Mouse (Mus musculus): ENCODE measurements around the gene Mrgprh. TPM values are rescaled to one million over a fixed set of nuclear protein-coding genes. Genes with fewer than 3 reads are reported as not detected.

Gene Mrgprh
- polyA plus RNA-seq, 1 experiment from 2014 or later: 0.06 TPM

DNA sequence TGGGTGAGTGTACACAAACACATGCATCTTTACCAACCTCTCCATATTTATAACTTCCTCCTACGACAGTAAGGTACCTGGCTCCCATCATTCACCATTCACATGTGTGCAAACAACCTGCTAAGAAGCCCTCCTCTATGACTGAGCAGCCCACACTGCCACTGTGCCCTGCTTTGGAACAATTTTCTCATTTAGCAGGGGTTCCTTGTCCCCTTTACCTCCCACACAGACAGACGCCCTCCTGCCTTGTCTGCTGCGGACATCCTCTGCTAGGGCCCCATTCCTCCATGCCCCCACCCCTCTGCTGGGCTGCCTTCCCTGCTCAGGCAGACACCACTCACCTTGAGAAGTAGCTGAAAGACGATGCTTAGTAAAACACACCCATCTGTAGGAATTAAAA, 28.1 kb upstream of the Mrgprh start:
- H3K27me3 ChIP-seq (replicated peaks): no peaks in the 10 kb centered on the region
- no peaks in the 10 kb centered on the region for H3K36me3 ChIP-seq
- H3K4me1 ChIP-seq: peaks cover 6% of the 10 kb centered on the region; the same call in 1 of the 2 replicates
- H3K27ac ChIP-seq: no peak overlapping the region
- WGBS: 53% methylated on average over 4 of the region's 4 CpGs
- ATAC-seq (ENCODE audit: insufficient read depth, low FRiP score, low read depth): no peak
- no peak overlapping the region for H3K4me3 ChIP-seq (replicated peaks)
- no peak overlapping the region for H3K4me2 ChIP-seq
- H3K9ac ChIP-seq: no peak overlapping the region
- H3K9me3 ChIP-seq: no peaks in the 10 kb centered on the region

DNA sequence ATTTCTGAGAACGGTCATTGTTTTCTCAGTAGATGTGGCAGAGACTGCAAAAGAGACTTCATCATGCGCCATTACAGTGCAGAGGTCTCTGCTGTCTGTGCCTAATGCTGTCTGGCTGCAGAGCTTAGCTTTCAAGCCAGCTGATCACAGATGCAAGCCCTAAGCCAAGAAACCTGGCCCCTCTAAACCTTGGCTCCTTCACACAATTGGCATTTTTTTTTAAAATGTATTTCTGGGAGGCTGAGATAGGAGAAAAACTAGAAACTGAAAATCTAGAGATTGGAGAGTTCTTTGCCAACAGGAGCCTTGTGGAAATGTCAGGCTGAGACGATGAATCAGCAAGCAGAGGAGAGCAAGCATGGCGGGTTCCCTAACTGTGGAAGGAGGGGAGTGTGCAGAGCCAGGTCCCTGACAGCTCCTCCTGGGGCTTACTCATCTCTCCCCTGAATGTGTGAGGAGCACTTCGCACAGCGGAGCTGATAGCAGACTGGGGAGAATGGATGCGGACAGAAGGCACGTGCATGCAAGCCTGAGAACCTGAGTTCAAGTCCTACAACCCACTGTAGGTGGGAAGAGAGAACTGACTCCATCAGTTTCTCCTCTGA, 26.0 kb upstream of the Mrgprh start:
- 77% methylated on average over 8 of the region's 8 CpGs for WGBS
- Histone ChIP-seq H3K36me3 (no peaks in the 10 kb centered on the region), H3K4me3 (replicated peaks) (no peak overlapping the region), H3K4me1 (peaks cover 6% of the 10 kb centered on the region; the same call in 1 of the 2 replicates), H3K27ac (no peak overlapping the region), H3K9me3 (no peaks in the 10 kb centered on the region), H3K4me2 (no peak overlapping the region), H3K9ac (no peak overlapping the region), H3K27me3 (replicated peaks) (no peaks in the 10 kb centered on the region)
- no peak for ATAC-seq (ENCODE audit: insufficient read depth, low FRiP score, low read depth)

- H3K4me3 ChIP-seq (replicated peaks): no peak overlapping the region
- no peaks in the 10 kb centered on the region for H3K36me3 ChIP-seq
- no peaks in the 10 kb centered on the region for H3K27me3 ChIP-seq (replicated peaks)
- H3K9ac ChIP-seq: no peak overlapping the region
- no peaks in the 10 kb centered on the region for H3K4me1 ChIP-seq
- WGBS: 78% methylated on average over 11 of the region's 11 CpGs
- H3K27ac ChIP-seq: no peak overlapping the region
- no peak overlapping the region for H3K4me2 ChIP-seq
- H3K9me3 ChIP-seq: no peaks in the 10 kb centered on the region
- ATAC-seq (ENCODE audit: insufficient read depth, low FRiP score, low read depth): no peak
Observed at GRCm38 (mm10) chr17:12851689-12852088, 24.1 kb upstream of the Mrgprh start.

GRCm38 (mm10) chr17:12853821-12854220, 22.0 kb upstream of the Mrgprh start:
- Histone ChIP-seq H3K9me3 (no peaks in the 10 kb centered on the region), H3K9ac (no peak overlapping the region), H3K36me3 (no peaks in the 10 kb centered on the region), H3K27ac (no peak overlapping the region), H3K27me3 (replicated peaks) (no peaks in the 10 kb centered on the region), H3K4me1 (no peaks in the 10 kb centered on the region), H3K4me2 (no peak overlapping the region), H3K4me3 (replicated peaks) (no peak overlapping the region)
- 84% methylated on average over 2 of the region's 2 CpGs for WGBS
- no peak for ATAC-seq (ENCODE audit: insufficient read depth, low FRiP score, low read depth)

GRCm38 (mm10) chr17:12854386-12854785, 21.4 kb upstream of the Mrgprh start:
- H3K4me1 ChIP-seq: no peaks in the 10 kb centered on the region

GRCm38 (mm10) chr17:12857395-12857794, 18.4 kb upstream of the Mrgprh start:
- Histone ChIP-seq H3K27ac (no peak overlapping the region), H3K9ac (no peak overlapping the region), H3K4me2 (no peak overlapping the region), H3K9me3 (no peaks in the 10 kb centered on the region), H3K36me3 (no peaks in the 10 kb centered on the region), H3K4me1 (no peaks in the 10 kb centered on the region), H3K4me3 (replicated peaks) (no peak overlapping the region), H3K27me3 (replicated peaks) (no peaks in the 10 kb centered on the region)
- no peak for ATAC-seq (ENCODE audit: insufficient read depth, low FRiP score, low read depth)
- 28% methylated on average over 3 of the region's 3 CpGs for WGBS

More at GRCm38 (mm10) chr17:12854386-12854785, 21.4 kb upstream of the Mrgprh start:
- no peak overlapping the region for H3K4me3 ChIP-seq (replicated peaks)
- no peak overlapping the region for H3K4me2 ChIP-seq
- 90% methylated on average over 11 of the region's 11 CpGs for WGBS
- H3K27me3 ChIP-seq (replicated peaks): no peaks in the 10 kb centered on the region
- H3K9ac ChIP-seq: no peak overlapping the region
- H3K9me3 ChIP-seq: no peaks in the 10 kb centered on the region
- ATAC-seq (ENCODE audit: insufficient read depth, low FRiP score, low read depth): no peak
- H3K27ac ChIP-seq: no peak overlapping the region
- no peaks in the 10 kb centered on the region for H3K36me3 ChIP-seq

GRCm38 (mm10) chr17:12858072-12858471, 17.8 kb upstream of the Mrgprh start:
- no peaks in the 10 kb centered on the region for H3K9me3 ChIP-seq
- H3K27me3 ChIP-seq (replicated peaks): no peaks in the 10 kb centered on the region
- H3K36me3 ChIP-seq: no peaks in the 10 kb centered on the region
- 47% methylated on average over 4 of the region's 4 CpGs for WGBS
- H3K4me1 ChIP-seq: no peaks in the 10 kb centered on the region
- ATAC-seq (ENCODE audit: insufficient read depth, low FRiP score, low read depth): no peak
- H3K4me3 ChIP-seq (replicated peaks): no peak overlapping the region
- H3K9ac ChIP-seq: no peak overlapping the region
- H3K4me2 ChIP-seq: no peak overlapping the region
- no peak overlapping the region for H3K27ac ChIP-seq

DNA sequence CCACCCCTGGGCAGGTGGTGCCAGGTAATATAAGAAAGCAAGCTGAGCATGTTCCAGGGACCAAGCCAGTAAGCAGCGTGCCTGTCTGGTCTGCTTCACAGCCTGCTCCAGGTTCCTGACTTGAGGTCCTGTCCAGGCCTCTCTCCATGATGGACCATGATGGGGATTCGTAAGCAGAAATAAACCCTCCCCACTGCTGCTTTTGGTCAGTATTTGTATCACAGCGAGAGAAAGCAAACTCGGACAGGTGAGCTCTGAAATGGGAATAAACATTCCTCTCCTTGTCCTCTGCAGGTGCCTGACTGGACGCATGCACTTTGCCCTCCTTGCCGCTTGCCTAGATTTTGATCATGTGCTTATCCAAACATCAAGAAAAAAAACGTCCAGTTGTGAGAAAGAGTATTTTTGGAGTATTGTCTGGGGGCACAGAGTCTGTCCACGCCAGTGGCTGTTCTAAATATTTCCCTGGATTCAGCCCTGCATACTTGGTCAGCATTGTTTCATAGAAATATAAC, 16.8 kb upstream of the Mrgprh start:
- no peak overlapping the region for H3K4me3 ChIP-seq (replicated peaks)
- no peaks in the 10 kb centered on the region for H3K9me3 ChIP-seq
- ATAC-seq (ENCODE audit: insufficient read depth, low FRiP score, low read depth): no peak
- no peak overlapping the region for H3K4me2 ChIP-seq
- 60% methylated on average over 8 of the region's 8 CpGs for WGBS
- H3K4me1 ChIP-seq: no peaks in the 10 kb centered on the region
- no peak overlapping the region for H3K27ac ChIP-seq
- no peak overlapping the region for H3K9ac ChIP-seq
- H3K36me3 ChIP-seq: no peaks in the 10 kb centered on the region
- H3K27me3 ChIP-seq (replicated peaks): no peaks in the 10 kb centered on the region

- Histone ChIP-seq H3K4me2 (no peak overlapping the region), H3K4me1 (0 out of 2 replicates have a peak, but pooled peaks cover 8% of the 10 kb centered on the region), H3K9ac (no peak overlapping the region), H3K36me3 (no peaks in the 10 kb centered on the region), H3K27ac (no peak overlapping the region), H3K9me3 (no peaks in the 10 kb centered on the region), H3K4me3 (replicated peaks) (no peak overlapping the region), H3K27me3 (replicated peaks) (no peaks in the 10 kb centered on the region)
- ATAC-seq (ENCODE audit: insufficient read depth, low FRiP score, low read depth): no peak
Observed at GRCm38 (mm10) chr17:12864111-12864510, 11.7 kb upstream of the Mrgprh start.

DNA sequence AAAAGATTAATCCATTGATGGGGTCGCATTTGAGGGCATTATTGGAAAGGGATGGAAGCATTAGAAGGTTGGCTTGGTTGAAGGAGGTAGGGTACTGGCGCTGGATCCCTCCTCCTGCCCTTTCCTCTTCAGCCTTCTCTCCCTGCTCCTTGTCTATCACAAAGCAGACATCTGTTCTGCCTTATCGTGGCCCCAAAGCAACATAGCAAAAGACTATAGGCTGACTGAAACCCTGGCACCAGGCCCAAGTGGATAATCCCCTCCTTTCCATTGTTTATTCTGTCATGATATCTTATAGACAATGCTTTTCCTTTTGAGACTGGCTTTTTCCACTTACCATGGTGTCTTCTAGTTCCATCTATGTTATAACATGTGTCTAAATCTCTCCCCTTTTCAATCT, 10.4 kb upstream of the Mrgprh start:
- Histone ChIP-seq H3K4me2 (no peak overlapping the region), H3K4me3 (replicated peaks) (no peak overlapping the region), H3K27ac (no peak overlapping the region), H3K36me3 (no peaks in the 10 kb centered on the region), H3K9me3 (no peaks in the 10 kb centered on the region), H3K27me3 (replicated peaks) (no peaks in the 10 kb centered on the region), H3K9ac (no peak overlapping the region), H3K4me1 (0 out of 2 replicates have a peak, but pooled peaks cover 8% of the 10 kb centered on the region)
- 61% methylated on average over 3 of the region's 3 CpGs for WGBS
- no peak for ATAC-seq (ENCODE audit: insufficient read depth, low FRiP score, low read depth)

GRCm38 (mm10) chr17:12866853-12867252, 9.0 kb upstream of the Mrgprh start:
- no peaks in the 10 kb centered on the region for H3K36me3 ChIP-seq
- no peak overlapping the region for H3K4me2 ChIP-seq
- no peak overlapping the region for H3K9ac ChIP-seq
- WGBS: 86% methylated on average over 10 of the region's 10 CpGs
- H3K4me3 ChIP-seq (replicated peaks): no peak overlapping the region
- H3K27ac ChIP-seq: no peak overlapping the region
- no peak for ATAC-seq (ENCODE audit: insufficient read depth, low FRiP score, low read depth)
- no peaks in the 10 kb centered on the region for H3K27me3 ChIP-seq (replicated peaks)
- no peaks in the 10 kb centered on the region for H3K9me3 ChIP-seq
- H3K4me1 ChIP-seq: 0 out of 2 replicates have a peak, but pooled peaks cover 8% of the 10 kb centered on the region

GRCm38 (mm10) chr17:12868043-12868442, 7.8 kb upstream of the Mrgprh start, which contains the start of gene Mas1:
Gene Mas1, minus strand, starts transcription at chr17:12868143.
- ATAC-seq (ENCODE audit: insufficient read depth, low FRiP score, low read depth): no peak
- no peaks in the 10 kb centered on the region for H3K27me3 ChIP-seq (replicated peaks)
- no peak within 1 kb of the TSS for H3K9ac ChIP-seq
- no peak within 1 kb of the TSS for H3K27ac ChIP-seq
- H3K9me3 ChIP-seq: no peaks in the 10 kb centered on the region
- H3K4me3 ChIP-seq (replicated peaks): no peak within 1 kb of the TSS
- WGBS: 25% methylated on average over 2 of the region's 2 CpGs
- no peaks in the 10 kb centered on the region for H3K36me3 ChIP-seq
- no peak within 1 kb of the TSS for H3K4me2 ChIP-seq
- H3K4me1 ChIP-seq: 0 out of 2 replicates have a peak, but pooled peaks cover 8% of the 10 kb centered on the region
